Mouse (Mus musculus) lung, postnatal 0 days (tissue): Measurements from ENCODE around the gene Casp7.

Source experiments
- CTCF ChIP-seq: IDR thresholded peaks from 2 replicates; pipeline ENCODE4 v1.5.1; 2016; ENCODE audit warnings: antibody characterized with exemption, mild to moderate bottlenecking
- EP300 ChIP-seq: IDR thresholded peaks from 2 replicates; pipeline ENCODE4 v1.6.1; 2016; ENCODE audit warnings: antibody characterized with exemption, mild to moderate bottlenecking, control low read depth

- TF ChIP-seq CTCF: no peak
- TF ChIP-seq EP300: no peak
Measured at GRCm38 (mm10) chr19:56474869-56475550, 78.1 kb downstream of the Casp7 start.
